Mouse (Mus musculus): Measurements from ENCODE around the gene Olfr235.
"Not testable (repeated sequence)": the region's sequence is repeated elsewhere in the genome, so short reads cannot be mapped to it uniquely, and the experiment has no call there.

Olfr235 gene

GRCm38 (mm10) chr19:12260732-12261131, at the start of gene Olfr235:
TSS of gene Olfr235 (plus strand) at chr19:12261032.
- in situ Hi-C loops (cut with MboI; ENCODE audit: low pct_unique_long_range_greater_than_20kb in 1 of 2, low sequenced_read_pairs in 2 of 2, unreplicated experiment in 1 of 2): no loop called here

DNA sequence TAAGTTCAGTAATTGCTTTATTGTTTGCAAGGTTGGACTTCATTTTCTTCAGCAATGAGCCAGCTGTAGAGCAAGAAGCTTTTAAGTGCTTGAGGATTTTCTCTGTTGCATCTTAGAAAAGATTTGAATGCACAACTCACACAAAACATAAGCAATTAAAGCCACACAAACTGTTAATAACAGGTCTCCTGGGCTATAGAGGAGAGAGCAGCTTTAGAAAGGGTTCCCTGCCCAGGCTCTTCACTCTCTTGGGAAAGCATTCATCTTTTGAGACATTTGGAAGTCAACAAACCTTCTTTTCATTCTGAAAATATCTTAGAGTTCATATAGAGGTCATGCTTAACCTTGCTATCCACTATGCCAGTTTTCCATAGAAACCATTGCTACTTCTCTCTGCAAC, 28.3 kb upstream of the Olfr235 start, which contains the start of gene Olfr1432:
Gene Olfr1432, minus strand, starts transcription at position 101 of the 400 bp plus-strand sequence.
- in situ Hi-C loops (cut with MboI; ENCODE audit: low pct_unique_long_range_greater_than_20kb in 1 of 2, low sequenced_read_pairs in 2 of 2, unreplicated experiment in 1 of 2): not testable (repeated sequence)

- in situ Hi-C loops (cut with MboI; ENCODE audit: low pct_unique_long_range_greater_than_20kb in 1 of 2, low sequenced_read_pairs in 2 of 2, unreplicated experiment in 1 of 2): no loop called here
Observed at GRCm38 (mm10) chr19:12241559-12241958, 19.3 kb upstream of the Olfr235 start, which contains the start of gene Olfr262. TSS of gene Olfr262 (minus strand) at chr19:12241659.

- in situ Hi-C loops (cut with MboI; ENCODE audit: low pct_unique_long_range_greater_than_20kb in 1 of 2, low sequenced_read_pairs in 2 of 2, unreplicated experiment in 1 of 2): no loop called here
Observed at GRCm38 (mm10) chr19:12279554-12279953, 18.7 kb downstream of the Olfr235 start, which contains the start of gene Olfr1434. TSS of gene Olfr1434 (plus strand) at chr19:12279854.

- in situ Hi-C loops (cut with MboI; ENCODE audit: low pct_unique_long_range_greater_than_20kb in 1 of 2, low sequenced_read_pairs in 2 of 2, unreplicated experiment in 1 of 2): no loop called here
Observed at GRCm38 (mm10) chr19:12292979-12293378, 32.1 kb downstream of the Olfr235 start.

DNA sequence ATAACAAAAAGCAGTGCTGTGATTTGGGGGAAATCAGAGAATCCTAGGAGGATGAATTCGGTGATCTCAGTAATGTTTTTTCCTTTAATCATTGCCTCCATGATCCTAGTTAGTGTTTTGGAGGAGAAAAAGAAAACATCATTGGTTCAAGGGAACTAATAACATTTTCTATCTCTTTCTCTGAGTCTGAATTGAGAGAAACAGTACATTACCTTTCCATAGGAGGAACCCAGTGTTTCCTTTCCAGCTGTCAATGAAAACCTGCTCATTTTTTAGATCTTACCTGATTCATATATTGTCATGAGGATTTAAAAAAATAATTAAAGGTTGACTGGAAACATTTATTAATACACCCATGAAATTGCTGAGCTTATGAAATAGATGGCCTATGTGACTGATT, 38.2 kb downstream of the Olfr235 start, which contains the start of gene Olfr1436:
Gene Olfr1436, minus strand, starts transcription at position 101 of the 400 bp plus-strand sequence.
- in situ Hi-C loops (cut with MboI; ENCODE audit: low pct_unique_long_range_greater_than_20kb in 1 of 2, low sequenced_read_pairs in 2 of 2, unreplicated experiment in 1 of 2): not testable (repeated sequence)

Data from mouse embryonic stem cell (cell line).